Mouse (Mus musculus) stomach, postnatal 0 days (tissue): ENCODE data around the gene Tma7.

ENCODE experiments used
- CTCF ChIP-seq: IDR thresholded peaks from 2 replicates; pipeline ENCODE4 v1.5.1; 2016; ENCODE audit warnings: antibody characterized with exemption, low read depth, mild to moderate bottlenecking, moderate library complexity
- EP300 ChIP-seq: optimal IDR thresholded peaks from 2 replicates; pipeline ENCODE3; 2016; ENCODE audit warnings: antibody characterized with exemption

DNA sequence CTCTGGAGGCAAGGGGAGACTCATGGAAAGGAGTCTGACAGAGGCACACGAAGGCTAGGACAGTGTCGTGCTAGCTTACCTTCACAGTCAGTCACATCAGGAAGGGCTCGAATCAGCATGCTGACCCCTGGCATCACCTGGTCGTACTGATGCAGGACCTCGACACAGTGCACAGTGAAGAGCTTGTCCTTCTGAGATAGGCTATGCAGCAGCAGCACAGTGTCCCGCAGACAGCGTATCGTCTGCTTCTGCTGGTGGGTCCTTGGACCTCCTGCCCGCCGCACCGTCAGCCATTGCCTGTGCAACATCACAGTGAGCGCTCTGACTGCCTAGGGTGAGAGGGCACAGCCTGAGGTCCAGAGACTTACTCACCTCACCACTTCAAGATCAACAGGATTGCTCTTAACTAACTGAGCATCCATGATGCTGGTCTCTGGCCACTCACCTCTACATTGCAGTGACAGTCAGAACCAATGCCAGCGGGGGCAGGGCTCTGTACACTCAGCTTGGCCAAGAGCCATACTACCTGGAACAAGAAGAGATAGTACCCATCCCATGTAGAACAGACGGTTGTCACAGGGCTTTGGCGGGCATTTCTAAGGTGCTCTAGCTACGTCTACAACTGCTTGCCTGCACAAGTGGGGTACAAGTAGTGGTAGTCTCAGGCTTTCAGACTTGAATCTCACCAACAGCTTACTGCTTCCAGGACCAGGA, 22.0 kb downstream of the Tma7 start:
- no peak for TF ChIP-seq CTCF
- TF ChIP-seq EP300, result no peak
